Mouse (Mus musculus): ENCODE measurements around the gene Nr1h3. TPM values are rescaled to one million over a fixed set of nuclear protein-coding genes. Genes with fewer than 3 reads are reported as not detected.

The Nr1h3 gene
- total and polyA plus RNA-seq, 2 experiments from 2014 or later = 2.0 to 9.8 TPM

DNA sequence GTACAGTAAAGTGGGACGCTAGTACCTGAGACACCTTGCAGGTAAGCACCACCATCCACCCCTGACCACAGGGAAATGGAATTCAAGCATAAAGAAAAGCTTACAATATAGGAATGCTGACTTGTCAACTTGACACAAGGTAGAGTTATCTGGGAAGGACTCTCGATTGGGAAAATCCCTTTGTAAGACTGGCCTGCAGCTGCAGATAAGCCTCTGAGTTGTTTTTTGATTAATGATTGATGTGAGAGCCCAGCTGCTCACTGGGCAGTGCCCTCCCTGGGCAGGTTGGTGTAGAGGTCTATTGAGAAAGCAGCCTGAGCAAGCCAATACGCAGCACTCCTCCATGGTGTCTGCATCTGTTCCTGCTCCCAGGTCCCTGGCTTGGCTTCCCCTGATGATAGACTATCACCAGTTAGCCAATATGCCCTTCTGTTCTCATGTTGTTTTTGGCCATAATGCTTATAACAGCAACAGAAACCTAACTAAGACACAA is 49.7 kb downstream of the Nr1h3 start:
- no peak overlapping the region for H3K9ac ChIP-seq (replicated peaks; ENCODE audit: low read depth, low read length)
- WGBS = 77% methylated on average over 3 of the region's 3 CpGs
- no peaks in the 10 kb centered on the region for H3K4me1 ChIP-seq (ENCODE audit: control insufficient read depth, insufficient read depth)
- ATAC-seq (ENCODE audit: insufficient read depth, low read depth) = no peak
- H3K4me2 ChIP-seq (ENCODE audit: low read depth, low read length) = no peak overlapping the region
- TF ChIP-seq EP300 (IDR thresholded peaks at IDR 0.05; ENCODE audit: low read depth) (no peak), CTCF (IDR thresholded peaks at IDR 0.05; ENCODE audit: low read depth) (no peak)
- H3K36me3 ChIP-seq (replicated peaks; ENCODE audit: control insufficient read depth, insufficient read depth, low read length) = peaks cover 9% of the 10 kb centered on the region; the same call in 1 of the 2 replicates
- H3K4me3 ChIP-seq (ENCODE audit: low read depth, low read length) = no peak overlapping the region
- no peak for DNase-seq (ENCODE audit: low spot score)
- no peaks in the 10 kb centered on the region for H3K27me3 ChIP-seq (ENCODE audit: control insufficient read depth, insufficient read depth, low read length)
- no peak overlapping the region for H3K27ac ChIP-seq (ENCODE audit: low read depth)
- H3K9me3 ChIP-seq (replicated peaks; ENCODE audit: control insufficient read depth, low read length) = no peaks in the 10 kb centered on the region

DNA sequence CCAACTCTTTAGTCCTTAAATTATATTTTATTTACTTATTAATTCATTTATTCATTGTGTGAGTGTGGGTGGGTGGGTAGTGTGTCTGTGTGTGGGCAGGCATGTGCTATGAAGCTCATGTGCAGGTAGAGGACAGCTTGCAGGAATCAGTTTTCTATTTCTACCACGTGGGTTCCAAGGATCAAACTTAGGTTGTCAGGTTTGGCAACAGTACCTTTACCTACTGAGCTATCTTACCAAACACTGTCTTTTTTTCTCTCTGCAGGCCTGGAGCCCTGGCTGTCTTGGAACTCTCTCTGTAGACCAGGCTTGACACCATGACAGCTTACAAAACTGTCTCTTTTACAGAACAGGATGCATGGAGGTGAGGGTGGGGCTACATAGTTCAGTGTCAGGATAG is 51.3 kb downstream of the Nr1h3 start:
- 77% methylated on average over 1 of the region's 1 CpGs for WGBS
- no peak overlapping the region for H3K4me2 ChIP-seq (ENCODE audit: low read depth, low read length)

DNA sequence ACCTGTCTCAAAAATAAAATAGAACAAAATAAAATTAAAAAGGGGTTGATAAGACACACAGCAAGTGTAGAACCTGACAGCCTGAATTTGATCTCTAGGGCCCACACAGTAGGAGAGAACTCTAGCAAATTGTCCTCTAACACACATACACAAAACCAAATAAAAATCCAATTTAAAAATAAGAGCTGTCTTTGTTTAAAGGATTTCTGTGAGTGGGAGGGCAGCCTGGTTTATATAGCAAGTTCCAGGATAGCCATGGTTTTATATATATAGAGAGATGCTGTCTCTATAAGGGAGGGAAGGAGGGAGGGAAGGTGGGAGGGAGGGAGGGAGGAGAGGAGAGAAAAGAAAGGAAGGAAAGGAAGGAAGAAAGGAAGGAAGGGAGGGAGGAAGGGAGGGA is 54.5 kb downstream of the Nr1h3 start:
- H3K4me3 ChIP-seq (ENCODE audit: low read depth, low read length) = no peak overlapping the region
- H3K27ac ChIP-seq (ENCODE audit: low read depth) = no peak overlapping the region
- TF ChIP-seq CTCF (IDR thresholded peaks at IDR 0.05; ENCODE audit: low read depth) = no peak
- no peak for TF ChIP-seq EP300 (IDR thresholded peaks at IDR 0.05; ENCODE audit: low read depth)
- DNase-seq (ENCODE audit: low spot score) (no peak), ATAC-seq (ENCODE audit: insufficient read depth, low read depth) (no peak)
- H3K27me3 ChIP-seq (ENCODE audit: control insufficient read depth, insufficient read depth, low read length) = no peaks in the 10 kb centered on the region
- H3K9ac ChIP-seq (replicated peaks; ENCODE audit: low read depth, low read length) = no peak overlapping the region
- 0 out of 2 replicates have a peak, but pooled peaks cover 13% of the 10 kb centered on the region for H3K36me3 ChIP-seq (replicated peaks; ENCODE audit: control insufficient read depth, insufficient read depth, low read length)
- H3K9me3 ChIP-seq (replicated peaks; ENCODE audit: control insufficient read depth, low read length) = no peaks in the 10 kb centered on the region
- no peak overlapping the region for H3K4me2 ChIP-seq (ENCODE audit: low read depth, low read length)
- no peaks in the 10 kb centered on the region for H3K4me1 ChIP-seq (ENCODE audit: control insufficient read depth, insufficient read depth)

More for the DNA sequence above, 51.3 kb downstream of the Nr1h3 start:
- Histone ChIP-seq H3K4me3 (ENCODE audit: low read depth, low read length) (no peak overlapping the region), H3K9me3 (replicated peaks; ENCODE audit: control insufficient read depth, low read length) (no peaks in the 10 kb centered on the region), H3K4me1 (ENCODE audit: control insufficient read depth, insufficient read depth) (no peaks in the 10 kb centered on the region), H3K27me3 (ENCODE audit: control insufficient read depth, insufficient read depth, low read length) (no peaks in the 10 kb centered on the region), H3K36me3 (replicated peaks; ENCODE audit: control insufficient read depth, insufficient read depth, low read length) (peaks cover 15% of the 10 kb centered on the region; the same call in 1 of the 2 replicates), H3K27ac (ENCODE audit: low read depth) (no peak overlapping the region), H3K9ac (replicated peaks; ENCODE audit: low read depth, low read length) (no peak overlapping the region)
- ATAC-seq (ENCODE audit: insufficient read depth, low read depth) = no peak
- no peak for TF ChIP-seq EP300 (IDR thresholded peaks at IDR 0.05; ENCODE audit: low read depth)
- no peak for TF ChIP-seq CTCF (IDR thresholded peaks at IDR 0.05; ENCODE audit: low read depth)
- DNase-seq (ENCODE audit: low spot score) = no peak

DNA sequence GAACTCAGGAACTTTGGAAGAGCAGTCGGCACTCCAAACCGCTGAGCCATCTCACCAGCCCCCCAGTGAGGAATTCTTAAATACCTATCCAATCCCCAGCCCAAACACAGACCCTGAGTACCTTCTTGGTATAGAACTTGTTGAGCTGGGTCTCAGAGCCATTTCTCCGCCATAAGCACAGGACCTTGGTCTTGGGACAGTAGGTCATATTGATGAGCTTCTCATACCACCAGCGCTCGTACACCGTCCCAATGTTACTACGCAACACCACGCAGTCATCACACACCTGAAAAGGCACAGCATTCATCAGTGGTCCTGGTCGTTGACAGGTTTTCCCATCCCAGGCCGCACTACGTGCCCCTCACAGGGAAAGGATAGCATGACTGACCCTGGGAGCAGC is 59.2 kb downstream of the Nr1h3 start:
- H3K36me3 ChIP-seq (replicated peaks; ENCODE audit: control insufficient read depth, insufficient read depth, low read length) = peaks cover 8% of the 10 kb centered on the region; the same call in 1 of the 2 replicates
- ATAC-seq (ENCODE audit: insufficient read depth, low read depth) = no peak
- H3K9ac ChIP-seq (replicated peaks; ENCODE audit: low read depth, low read length) = no peak overlapping the region
- H3K4me1 ChIP-seq (ENCODE audit: control insufficient read depth, insufficient read depth) = no peaks in the 10 kb centered on the region
- no peak overlapping the region for H3K4me2 ChIP-seq (ENCODE audit: low read depth, low read length)
- 95% methylated on average over 11 of the region's 11 CpGs for WGBS
- no peak overlapping the region for H3K4me3 ChIP-seq (ENCODE audit: low read depth, low read length)
- H3K27ac ChIP-seq (ENCODE audit: low read depth) = no peak overlapping the region
- TF ChIP-seq CTCF (IDR thresholded peaks at IDR 0.05; ENCODE audit: low read depth) = no peak
- no peak for DNase-seq (ENCODE audit: low spot score)
- no peaks in the 10 kb centered on the region for H3K9me3 ChIP-seq (replicated peaks; ENCODE audit: control insufficient read depth, low read length)
- H3K27me3 ChIP-seq (ENCODE audit: control insufficient read depth, insufficient read depth, low read length) = no peaks in the 10 kb centered on the region

- no peaks in the 10 kb centered on the region for H3K9me3 ChIP-seq (replicated peaks; ENCODE audit: control insufficient read depth, low read length)
Measured at GRCm38 (mm10) chr2:91142920-91143319, 59.7 kb downstream of the Nr1h3 start.

GRCm38 (mm10) chr2:91139764-91140163 is 62.9 kb downstream of the Nr1h3 start:
- H3K4me3 ChIP-seq (ENCODE audit: low read depth, low read length) = no peak overlapping the region
- no peak for ATAC-seq (ENCODE audit: insufficient read depth, low read depth)
- H3K4me2 ChIP-seq (ENCODE audit: low read depth, low read length) = no peak overlapping the region
- H3K9me3 ChIP-seq (replicated peaks; ENCODE audit: control insufficient read depth, low read length) = no peaks in the 10 kb centered on the region
- TF ChIP-seq EP300 (IDR thresholded peaks at IDR 0.05; ENCODE audit: low read depth) = no peak
- TF ChIP-seq CTCF (IDR thresholded peaks at IDR 0.05; ENCODE audit: low read depth) = no peak
- H3K36me3 ChIP-seq (replicated peaks; ENCODE audit: control insufficient read depth, insufficient read depth, low read length) = peaks cover 34% of the 10 kb centered on the region
- no peak overlapping the region for H3K9ac ChIP-seq (replicated peaks; ENCODE audit: low read depth, low read length)
- 75% methylated on average over 8 of the region's 8 CpGs for WGBS
- DNase-seq (ENCODE audit: low spot score) = no peak
- no peaks in the 10 kb centered on the region for H3K27me3 ChIP-seq (ENCODE audit: control insufficient read depth, insufficient read depth, low read length)
- H3K4me1 ChIP-seq (ENCODE audit: control insufficient read depth, insufficient read depth) = 0 out of 2 replicates have a peak, but pooled peaks cover 2% of the 10 kb centered on the region
- H3K27ac ChIP-seq (ENCODE audit: low read depth) = no peak overlapping the region

More at GRCm38 (mm10) chr2:91142920-91143319, 59.7 kb downstream of the Nr1h3 start:
- no peak overlapping the region for H3K27ac ChIP-seq (ENCODE audit: low read depth)
- DNase-seq (ENCODE audit: low spot score) = peak; percentile 5
- no peak overlapping the region for H3K9ac ChIP-seq (replicated peaks; ENCODE audit: low read depth, low read length)
- WGBS = 79% methylated on average over 6 of the region's 6 CpGs
- peaks cover 10% of the 10 kb centered on the region; the same call in 1 of the 2 replicates for H3K36me3 ChIP-seq (replicated peaks; ENCODE audit: control insufficient read depth, insufficient read depth, low read length)
- H3K27me3 ChIP-seq (ENCODE audit: control insufficient read depth, insufficient read depth, low read length) = no peaks in the 10 kb centered on the region
- no peaks in the 10 kb centered on the region for H3K4me1 ChIP-seq (ENCODE audit: control insufficient read depth, insufficient read depth)
- no peak for ATAC-seq (ENCODE audit: insufficient read depth, low read depth)
- TF ChIP-seq CTCF (IDR thresholded peaks at IDR 0.05; ENCODE audit: low read depth) = no peak
- TF ChIP-seq EP300 (IDR thresholded peaks at IDR 0.05; ENCODE audit: low read depth) = no peak
- H3K4me2 ChIP-seq (ENCODE audit: low read depth, low read length) = no peak overlapping the region
- H3K4me3 ChIP-seq (ENCODE audit: low read depth, low read length) = no peak overlapping the region

Data from heart, postnatal 0 days (tissue).